Mouse (Mus musculus): ENCODE data around the gene Exoc3l4. TPM values are rescaled to one million over a fixed set of nuclear protein-coding genes. Genes with fewer than 3 reads are reported as not detected.

The Exoc3l4 gene
- 1.1 TPM in 1 of 3 replicates, not detected in the others for total RNA-seq (2017)

DNA sequence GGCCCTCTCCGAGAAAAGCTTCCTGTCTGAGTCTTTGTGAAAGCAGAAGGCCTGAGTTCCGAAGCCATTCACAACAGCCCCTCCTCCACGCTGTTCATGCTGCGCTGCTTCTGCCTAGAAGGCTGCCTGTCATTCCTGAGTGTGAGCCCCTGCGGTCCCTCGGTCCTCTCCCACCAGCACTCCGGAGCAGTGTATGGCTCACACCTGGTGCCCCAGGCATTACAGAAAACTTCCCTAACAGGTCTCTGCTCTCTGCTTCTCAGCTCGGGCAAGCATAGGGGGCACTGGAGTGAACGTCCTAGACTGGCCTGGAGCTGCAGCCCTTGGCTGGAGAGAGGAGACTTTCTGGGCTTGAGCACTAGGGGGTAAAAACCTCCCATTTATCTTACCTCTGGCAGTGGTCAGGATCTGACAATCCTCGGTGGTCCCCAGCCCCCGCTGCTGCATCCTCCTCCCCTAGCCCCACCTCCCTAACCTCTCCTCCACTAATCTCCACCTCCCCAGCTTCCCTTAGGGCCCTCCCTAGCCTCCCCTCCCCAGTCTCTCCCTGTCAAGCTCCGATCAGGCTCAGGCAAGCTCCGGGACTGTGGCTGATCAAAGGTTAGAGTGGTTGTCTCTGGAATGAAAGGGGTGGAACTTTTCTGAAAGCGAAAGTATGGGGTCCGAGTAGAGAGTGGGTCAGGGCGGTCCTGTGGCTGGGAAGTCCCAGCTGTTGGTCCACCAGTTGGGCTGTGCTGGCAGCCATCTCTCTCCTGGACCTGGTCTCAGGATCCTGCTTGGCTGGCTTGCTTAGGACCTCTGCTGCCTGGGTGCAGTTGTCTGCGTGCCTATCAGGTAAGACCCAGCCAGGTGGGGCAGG, at the start of gene Exoc3l4:
Gene Exoc3l4 (plus strand): TSS at position 97 of the 859 bp plus-strand sequence.
- ATAC-seq (replicated peaks; ENCODE audit: insufficient number of reproducible peaks, low FRiP score, low TSS enrichment, poor library complexity, severe bottlenecking), result no peak

- ATAC-seq (replicated peaks; ENCODE audit: insufficient number of reproducible peaks, low FRiP score, low TSS enrichment, poor library complexity, severe bottlenecking), result no peak
Measured at GRCm38 (mm10) chr12:111367065-111367464, 49.8 kb upstream of the Exoc3l4 start.

- ATAC-seq (replicated peaks; ENCODE audit: insufficient number of reproducible peaks, low FRiP score, low TSS enrichment, poor library complexity, severe bottlenecking), result peak; percentile 33; the same call in 1 of the 2 replicates
Measured at GRCm38 (mm10) chr12:111370249-111370648, 46.6 kb upstream of the Exoc3l4 start.

DNA sequence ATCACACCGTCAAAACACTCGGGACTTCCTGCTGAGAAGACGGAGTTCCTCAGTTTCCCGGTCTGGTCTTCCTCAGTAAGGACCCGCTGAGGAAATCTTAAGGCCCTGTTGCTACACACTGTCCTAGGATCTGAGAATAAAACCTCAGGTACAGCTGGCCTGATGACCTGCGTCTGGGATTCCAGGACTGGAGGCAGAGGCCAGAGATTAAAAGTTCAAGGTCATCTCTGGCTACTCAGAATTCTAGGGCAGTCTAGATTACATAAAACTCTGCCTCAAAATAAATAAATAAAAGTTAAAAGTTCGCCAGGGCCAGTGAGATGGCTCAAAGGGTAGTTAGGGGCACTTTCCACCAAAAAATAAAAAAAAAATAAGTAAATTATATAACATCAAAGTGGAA, 44.9 kb upstream of the Exoc3l4 start:
- no peak for ATAC-seq (replicated peaks; ENCODE audit: insufficient number of reproducible peaks, low FRiP score, low TSS enrichment, poor library complexity, severe bottlenecking)

DNA sequence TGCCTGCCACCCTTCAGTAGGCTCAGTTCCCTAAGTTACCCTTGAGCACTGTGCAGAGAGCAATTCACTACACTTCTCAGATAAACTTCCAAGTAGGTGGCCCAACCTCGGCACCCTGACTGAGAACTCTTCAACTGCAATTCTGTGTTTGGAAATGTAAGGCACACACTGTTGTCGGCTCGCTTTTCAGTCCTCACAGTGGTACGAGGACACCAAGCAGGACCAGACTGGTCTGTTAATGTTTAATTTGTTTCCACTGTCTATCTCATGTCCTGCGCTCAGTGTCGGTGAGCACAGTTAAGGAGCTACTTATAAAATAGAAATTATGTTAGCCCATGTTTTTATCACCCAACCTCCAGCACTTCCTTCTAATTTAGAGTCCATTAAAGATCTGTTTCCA, 43.4 kb upstream of the Exoc3l4 start:
- no peak for ATAC-seq (replicated peaks; ENCODE audit: insufficient number of reproducible peaks, low FRiP score, low TSS enrichment, poor library complexity, severe bottlenecking)

DNA sequence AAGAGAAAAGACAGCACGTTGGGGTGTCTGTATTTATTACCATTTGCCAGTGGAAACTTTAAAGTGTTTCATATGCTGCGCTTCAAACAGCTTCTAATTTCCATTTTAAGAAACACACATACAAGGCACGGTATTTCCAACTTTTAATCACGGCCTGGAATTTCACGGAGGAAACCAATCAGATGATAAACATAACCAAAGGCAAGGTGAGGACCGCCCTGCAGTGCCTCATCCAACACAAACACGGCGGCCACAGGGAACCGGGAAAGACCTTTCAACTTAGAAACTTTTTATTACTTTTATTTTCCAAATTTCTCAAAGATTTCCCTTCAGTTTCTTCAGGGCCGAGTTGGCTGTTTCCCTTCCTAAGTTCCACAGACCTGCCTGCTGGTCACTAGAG, 42.1 kb upstream of the Exoc3l4 start:
- ATAC-seq (replicated peaks; ENCODE audit: insufficient number of reproducible peaks, low FRiP score, low TSS enrichment, poor library complexity, severe bottlenecking), result no peak

GRCm38 (mm10) chr12:111375559-111375958, 41.3 kb upstream of the Exoc3l4 start:
- peak; percentile 42; the same call in 1 of the 2 replicates for ATAC-seq (replicated peaks; ENCODE audit: insufficient number of reproducible peaks, low FRiP score, low TSS enrichment, poor library complexity, severe bottlenecking)

DNA sequence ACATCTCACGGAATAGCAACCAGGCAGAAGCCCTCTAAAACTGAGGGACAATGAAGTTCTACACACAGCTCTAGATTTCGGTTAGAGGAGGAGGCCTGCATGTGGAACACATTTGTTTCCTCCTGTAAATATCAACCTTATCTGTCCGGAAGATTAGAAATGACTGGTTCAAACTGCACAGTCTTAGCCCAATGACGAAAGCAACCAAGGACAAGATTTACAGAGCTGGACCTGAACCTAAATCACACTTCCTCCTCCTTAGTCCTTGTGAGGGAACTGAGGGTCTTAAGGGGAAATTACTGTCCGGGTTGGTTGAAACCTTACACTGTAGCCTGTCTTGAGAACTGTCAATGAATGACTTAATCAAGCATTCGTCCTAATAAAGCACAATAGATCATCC, 40.8 kb upstream of the Exoc3l4 start:
- ATAC-seq (replicated peaks; ENCODE audit: insufficient number of reproducible peaks, low FRiP score, low TSS enrichment, poor library complexity, severe bottlenecking), result no peak

- no peak for ATAC-seq (replicated peaks; ENCODE audit: insufficient number of reproducible peaks, low FRiP score, low TSS enrichment, poor library complexity, severe bottlenecking)
Measured at GRCm38 (mm10) chr12:111376826-111377331, 39.9 kb upstream of the Exoc3l4 start.

- ATAC-seq (replicated peaks; ENCODE audit: insufficient number of reproducible peaks, low FRiP score, low TSS enrichment, poor library complexity, severe bottlenecking), result peak; percentile 64
Measured at GRCm38 (mm10) chr12:111377376-111377973, 39.3 kb upstream of the Exoc3l4 start, which contains the start of gene Cdc42bpb. Gene Cdc42bpb, minus strand, starts transcription at chr12:111377718.

DNA sequence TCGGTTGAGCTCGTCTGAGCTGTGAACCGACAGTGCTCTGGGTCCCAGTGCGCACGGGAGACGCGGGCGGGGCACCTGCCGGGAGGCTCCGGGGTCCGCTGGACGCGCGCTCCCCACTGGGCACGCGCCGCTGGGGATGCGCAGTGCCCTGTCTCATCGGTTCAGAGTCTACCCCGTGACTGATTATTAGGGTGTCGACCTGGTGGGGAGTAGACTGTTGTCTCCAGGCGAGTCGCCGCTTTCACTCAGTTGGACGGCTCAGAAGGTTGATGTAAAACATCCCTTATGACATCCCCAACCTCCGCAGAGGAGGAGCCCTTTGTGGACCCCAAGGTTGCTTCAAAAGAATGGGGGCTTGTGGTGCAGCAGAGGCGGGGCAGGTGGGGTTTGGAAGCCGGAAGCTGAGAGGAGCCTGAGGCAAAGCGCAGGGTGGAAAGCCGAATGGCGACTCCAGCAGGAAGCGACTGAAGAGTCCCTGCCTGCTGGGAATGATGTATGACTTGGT, 38.8 kb upstream of the Exoc3l4 start:
- 0 out of 2 replicates have a peak, but pooled peaks have one; percentile 1 for ATAC-seq (replicated peaks; ENCODE audit: insufficient number of reproducible peaks, low FRiP score, low TSS enrichment, poor library complexity, severe bottlenecking)

GRCm38 (mm10) chr12:111378812-111379211, 38.0 kb upstream of the Exoc3l4 start:
- no peak for ATAC-seq (replicated peaks; ENCODE audit: insufficient number of reproducible peaks, low FRiP score, low TSS enrichment, poor library complexity, severe bottlenecking)

DNA sequence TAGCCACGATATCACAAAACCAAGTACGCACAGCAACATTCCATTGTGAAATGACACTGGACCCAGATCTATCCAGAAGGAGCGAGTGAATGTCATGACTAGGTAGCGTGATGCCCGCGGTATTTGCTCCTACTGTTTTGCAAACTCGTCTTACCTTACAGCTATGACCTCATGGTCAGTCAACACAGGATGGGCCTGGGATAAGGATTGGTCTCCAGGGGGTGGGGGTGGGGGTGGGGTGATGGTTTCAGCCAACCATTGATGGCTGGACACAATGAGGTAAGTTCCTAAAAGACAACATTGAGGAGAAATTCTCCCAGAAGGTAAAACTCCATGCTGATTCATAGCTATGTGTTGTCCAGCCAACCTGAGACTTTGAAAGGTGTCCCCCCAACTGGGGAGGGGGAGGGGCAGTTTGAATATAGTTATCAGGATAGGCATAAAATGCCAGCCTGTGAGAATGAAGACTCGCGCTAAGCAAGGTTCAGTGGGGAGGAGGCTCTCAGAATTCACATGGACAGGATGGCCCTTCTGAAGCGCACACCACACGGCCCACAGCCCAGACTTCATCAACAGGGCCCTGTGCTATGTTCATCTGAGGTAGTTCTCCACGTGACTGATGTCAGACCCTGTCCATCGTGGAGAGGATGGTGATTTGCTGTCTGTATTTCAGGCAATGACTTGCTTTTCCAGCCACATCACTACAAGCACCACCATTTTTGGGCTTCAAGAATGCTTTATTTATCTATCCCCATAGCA, 30.8 kb upstream of the Exoc3l4 start:
- ATAC-seq (replicated peaks; ENCODE audit: insufficient number of reproducible peaks, low FRiP score, low TSS enrichment, poor library complexity, severe bottlenecking), result no peak

DNA sequence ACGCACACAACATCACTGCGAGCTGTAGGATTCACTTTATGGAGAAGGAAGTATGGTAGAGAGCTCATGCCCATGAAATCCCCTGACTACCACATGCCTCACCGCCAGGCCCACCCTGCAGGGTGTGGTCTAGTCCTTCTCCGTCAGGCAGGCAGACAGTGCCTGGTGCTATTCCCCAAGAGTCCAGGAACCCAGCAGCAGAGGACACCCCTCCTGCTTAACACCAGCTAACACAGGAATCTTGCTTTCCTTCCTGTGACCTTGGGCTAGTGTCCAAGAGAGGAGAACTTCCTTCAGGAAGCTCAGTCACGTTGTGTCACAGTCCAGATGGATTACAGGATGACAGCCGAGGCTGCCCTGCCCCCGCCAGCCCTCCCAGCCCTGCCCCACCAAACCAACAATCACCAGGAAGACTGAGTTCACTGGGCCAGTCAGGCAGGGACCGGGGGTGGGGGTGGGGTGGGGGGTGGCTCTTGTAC, 30.1 kb upstream of the Exoc3l4 start:
- 0 out of 2 replicates have a peak, but pooled peaks have one; percentile 40 for ATAC-seq (replicated peaks; ENCODE audit: insufficient number of reproducible peaks, low FRiP score, low TSS enrichment, poor library complexity, severe bottlenecking)

- ATAC-seq (replicated peaks; ENCODE audit: insufficient number of reproducible peaks, low FRiP score, low TSS enrichment, poor library complexity, severe bottlenecking), result no peak
Measured at GRCm38 (mm10) chr12:111387146-111387545, 29.7 kb upstream of the Exoc3l4 start.

DNA sequence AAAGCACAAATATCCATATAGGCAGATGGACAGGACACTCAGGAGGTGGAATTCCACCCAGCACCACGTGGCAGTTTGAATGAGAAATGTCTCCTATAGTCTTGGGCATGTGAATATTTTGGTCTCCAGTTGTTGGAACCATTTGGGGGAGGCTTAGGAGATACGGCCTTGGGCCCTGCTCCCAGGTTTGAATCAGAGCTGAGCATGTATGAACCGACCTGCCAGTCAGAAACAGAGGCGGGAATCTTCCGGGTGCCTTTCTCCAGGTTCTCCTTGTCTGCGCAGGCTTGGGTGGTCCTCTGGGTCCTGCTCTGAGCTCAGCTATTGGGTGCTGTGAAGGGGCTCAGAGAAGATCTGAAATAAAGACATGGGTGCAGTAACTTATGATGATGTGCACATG, 22.8 kb upstream of the Exoc3l4 start:
- ATAC-seq (replicated peaks; ENCODE audit: insufficient number of reproducible peaks, low FRiP score, low TSS enrichment, poor library complexity, severe bottlenecking), result no peak

DNA sequence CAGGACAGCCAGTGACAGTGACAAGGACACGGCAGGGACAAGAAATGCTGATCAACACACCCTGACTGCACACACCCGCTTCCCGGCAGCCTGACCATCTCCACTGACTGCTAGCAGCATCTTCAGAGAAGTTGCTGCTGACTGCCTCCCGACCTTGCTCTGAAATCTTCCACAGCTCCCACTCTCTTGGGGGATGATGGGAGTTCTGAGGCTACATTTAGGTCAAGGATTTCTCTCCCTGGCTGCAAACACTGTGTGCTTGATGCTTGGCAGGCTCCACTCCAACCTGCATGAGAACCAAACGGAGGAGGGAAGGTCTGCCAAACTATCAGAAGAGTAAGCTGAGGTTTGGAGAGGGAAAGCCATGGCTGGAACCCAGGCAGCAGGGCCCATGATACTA, 19.8 kb upstream of the Exoc3l4 start:
- no peak for ATAC-seq (replicated peaks; ENCODE audit: insufficient number of reproducible peaks, low FRiP score, low TSS enrichment, poor library complexity, severe bottlenecking)

DNA sequence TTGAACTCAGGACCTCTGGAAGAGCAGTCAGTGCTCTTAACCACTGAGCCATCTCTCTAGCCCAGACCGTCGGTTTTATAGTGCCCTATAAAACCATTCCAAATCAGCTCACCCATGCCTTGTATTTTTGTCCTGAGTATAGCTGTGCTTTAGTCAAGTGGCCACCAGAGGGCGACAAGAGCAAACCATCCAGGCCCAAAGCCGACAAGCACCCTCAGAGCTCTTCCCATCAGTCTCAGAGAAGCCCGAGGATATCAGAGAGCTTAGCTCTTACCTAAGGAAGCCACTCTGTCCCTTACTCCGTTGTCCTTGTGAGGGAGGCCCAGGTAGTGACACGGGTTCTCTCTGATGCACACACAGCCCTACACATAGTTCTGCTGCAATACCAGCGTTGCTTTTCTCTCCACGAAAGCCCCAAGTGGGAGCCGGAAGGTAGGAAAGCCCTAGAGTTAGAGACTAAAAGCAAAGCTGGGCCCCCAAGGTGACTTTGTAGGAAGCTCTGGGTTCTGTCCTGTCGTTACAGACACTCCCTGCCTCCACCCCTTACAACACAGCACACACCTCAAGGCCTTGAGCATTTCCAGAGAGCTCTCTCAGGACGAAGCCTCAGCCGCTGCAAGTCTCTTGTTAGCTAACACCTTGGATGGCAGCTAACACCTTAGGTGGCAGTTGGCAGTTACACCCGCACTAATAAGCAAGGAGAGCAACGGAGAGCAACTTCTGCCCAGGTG, 15.2 kb upstream of the Exoc3l4 start:
- peak; percentile 70 for ATAC-seq (replicated peaks; ENCODE audit: insufficient number of reproducible peaks, low FRiP score, low TSS enrichment, poor library complexity, severe bottlenecking)
